8 mouse cellular contexts compared by ENCODE assay signal in the genomic region with DNA sequence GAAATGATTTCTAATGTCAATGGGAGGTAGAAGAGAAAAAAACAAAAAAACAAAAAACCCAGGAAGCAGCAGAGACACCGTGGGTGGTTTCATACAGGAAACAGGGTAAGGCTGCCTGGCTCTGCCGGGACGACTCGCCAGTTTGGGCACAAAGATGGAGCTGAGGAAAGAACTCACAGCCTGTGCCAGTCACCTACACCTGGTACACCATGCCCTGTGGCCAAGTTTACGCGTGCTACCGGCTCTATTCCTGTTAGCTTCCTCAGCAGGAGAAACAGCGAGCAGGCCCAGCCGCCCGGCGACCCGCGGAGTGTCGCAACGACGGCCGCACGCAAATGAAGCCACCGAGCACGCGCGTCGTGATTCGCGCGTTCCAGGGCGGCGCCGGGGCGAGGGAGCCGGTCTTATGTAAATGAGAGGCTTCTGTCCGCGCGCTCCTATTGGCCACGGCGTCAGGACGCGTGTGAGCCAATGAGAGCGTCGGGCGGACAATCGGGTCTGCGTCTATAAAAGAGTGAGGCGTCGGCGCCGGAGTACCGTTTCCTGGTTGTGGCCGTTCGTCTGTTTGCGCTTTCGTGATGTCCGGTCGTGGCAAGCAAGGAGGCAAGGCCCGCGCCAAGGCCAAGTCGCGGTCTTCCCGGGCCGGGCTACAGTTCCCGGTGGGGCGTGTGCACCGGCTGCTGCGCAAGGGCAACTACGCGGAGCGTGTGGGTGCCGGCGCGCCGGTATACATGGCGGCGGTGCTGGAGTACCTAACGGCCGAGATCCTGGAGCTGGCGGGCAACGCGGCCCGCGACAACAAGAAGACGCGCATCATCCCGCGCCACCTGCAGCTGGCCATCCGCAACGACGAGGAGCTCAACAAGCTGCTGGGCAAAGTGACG. TPM values are rescaled to one million over a fixed set of nuclear protein-coding genes. Genes with fewer than 3 reads are reported as not detected.
A peak's percentile ranks its signal among the peaks of the same experiment; 100 is the strongest.
DNase-seq lines count a peak whose midpoint lies in the region; ATAC-seq and TF ChIP-seq lines count a peak whose summit lies in the region.
"Not testable (repeated sequence)": the region's sequence is repeated elsewhere in the genome, so short reads cannot be mapped to it uniquely, and the experiment has no call there.

A gene (plus strand): TSS at position 495 of the 884 bp plus-strand sequence.

- H3K36me3 ChIP-seq in ES-E14 (ENCODE audit: control insufficient read depth, insufficient read depth, low read length, poor library complexity, severe bottlenecking); hindbrain, embryonic 10.5 days; lung, embryonic 16.5 days (ENCODE audit: control insufficient read depth, insufficient read depth, low read length): not testable (repeated sequence)

- H3K27ac ChIP-seq in ES-E14 (ENCODE audit: insufficient read depth, low read depth, low read length, poor library complexity, severe bottlenecking) = peak within 1 kb of the TSS; percentile 85
- peak within 1 kb of the TSS; percentile 96 for H3K27ac ChIP-seq in hindbrain, embryonic 10.5 days
- H3K27ac ChIP-seq in lung, embryonic 16.5 days (ENCODE audit: low read length) = peak within 1 kb of the TSS; percentile 99

- H3K4me3 ChIP-seq in ES-E14 (ENCODE audit: insufficient read depth in 1 of 2, low read depth in 1 of 2, low read length in 2 of 2, poor library complexity in 1 of 2, severe bottlenecking in 1 of 2) = peak within 1 kb of the TSS; percentile 74 to 78
- H3K4me3 ChIP-seq in hindbrain, embryonic 10.5 days = peak within 1 kb of the TSS; percentile 57
- H3K4me3 ChIP-seq in lung, embryonic 16.5 days (ENCODE audit: low read length) = peak within 1 kb of the TSS; percentile 58

- not testable (repeated sequence) for H3K27me3 ChIP-seq in hindbrain, embryonic 10.5 days (ENCODE audit: insufficient read depth, poor library complexity, severe bottlenecking); lung, embryonic 16.5 days (ENCODE audit: control insufficient read depth, insufficient read depth, low read depth, low read length)

- H3K9ac ChIP-seq in ES-E14 (ENCODE audit: insufficient read depth, low read depth, low read length, poor library complexity, severe bottlenecking) = peak within 1 kb of the TSS; percentile 90
- peak within 1 kb of the TSS; percentile 87 for H3K9ac ChIP-seq in lung, embryonic 16.5 days (ENCODE audit: low read length)

- not testable (repeated sequence) for H3K9me3 ChIP-seq in ES-E14 (ENCODE audit: control insufficient read depth, insufficient read depth, low read depth, low read length); hindbrain, embryonic 10.5 days; lung, embryonic 16.5 days (ENCODE audit: control insufficient read depth, low read length)

- under 1% methylated on average over 45 of the region's 88 CpGs for WGBS in hindbrain, embryonic 10.5 days
- WGBS in lung, embryonic 16.5 days = under 1% methylated on average over 33 of the region's 88 CpGs

- H3K4me1 ChIP-seq in ES-E14 (ENCODE audit: control insufficient read depth in 2 of 2, insufficient read depth in 2 of 2, low read length in 2 of 2, poor library complexity in 1 of 2) = peaks cover 6 to 12% of the 10 kb centered on the region in 2 experiments; a peak in 3 of 4 replicates
- H3K4me1 ChIP-seq in hindbrain, embryonic 10.5 days (replicated peaks) = peaks cover 48% of the 10 kb centered on the region
- H3K4me1 ChIP-seq in lung, embryonic 16.5 days (replicated peaks; ENCODE audit: control insufficient read depth, insufficient read depth, low read length) = peaks cover 26% of the 10 kb centered on the region

- peak; percentile 87 for ATAC-seq in lung, embryonic 16.5 days (ENCODE audit: low read depth)

- peak within 1 kb of the TSS; percentile 67 for H3K4me2 ChIP-seq in lung, embryonic 16.5 days (ENCODE audit: low read depth, low read length)

- not testable (repeated sequence) for DNase-seq in ES-E14 (ENCODE audit: low read depth, low spot score)
- peak; percentile 88 for DNase-seq in cerebellum, adult 8-10 months
- DNase-seq in frontal cortex, adult 2 months (ENCODE audit: extremely low spot score in 1 of 2, low spot score in 1 of 2) = peak; percentile 74 to 84
- peak; percentile 81 for DNase-seq in hindbrain, embryonic 10.5 days (ENCODE audit: low spot score)
- DNase-seq in layer of hippocampus, adult 9-11 months = peak; percentile 92
- peak; percentile 76 for DNase-seq in ovary, adult 18-20 months (ENCODE audit: low spot score)
- peak; percentile 82 for DNase-seq in thymus, postnatal 0 days (ENCODE audit: low spot score)

- in situ Hi-C loops in ES-E14 (cut with MboI; ENCODE audit: low sequenced_read_pairs in 2 of 2, unreplicated experiment in 2 of 2) = not testable (repeated sequence)

TF ChIP-seq in ES-E14, 5 proteins besides CTCF, POLR2A, EP300 and RAD21:
- 0 out of 2 replicates have a peak, but pooled peaks have one; percentile 21 for TF ChIP-seq ZNF384 (IDR thresholded peaks at IDR 0.05; ENCODE audit: low read depth, low read length)
TF ChIP-seq in ES-E14: peak in this region for 1; not testable (repeated sequence) for 4.

RNA-seq across cellular contexts. Expression of the gene that starts here (rescaled TPM):
- total RNA-seq in ES-E14 (2012; rRNA removed) = 2,311 and 3,075 TPM in 2 replicates
- polyA plus RNA-seq in frontal cortex, adult 2 months (2012; rRNA removed) = 146 and 222 TPM in 2 replicates
- polyA plus RNA-seq in hindbrain, embryonic 10.5 days (2016; fragmentation: Nextera tagmentation; extraction: Ambion mirVana) = 11.3 and 13.4 TPM in 2 replicates
- polyA plus RNA-seq in lung, embryonic 16.5 days (2015; fragmentation: Nextera tagmentation; extraction: Ambion mirVana) = 16.9 and 21.5 TPM in 2 replicates
- polyA plus RNA-seq in thymus, postnatal 0 days (2015; fragmentation: Nextera tagmentation; extraction: Ambion mirVana) = 117 and 143 TPM in 2 replicates
